Mouse (Mus musculus) 3T3-L1 (cell line): ENCODE data around the gene Kif3b.
A peak's percentile ranks its signal among the peaks of the same experiment; 100 is the strongest.
"Not testable (repeated sequence)": the region's sequence is repeated elsewhere in the genome, so short reads cannot be mapped to it uniquely, and the experiment has no call there.

Experiments
- DNase-seq: peaks from one replicate; pipeline ENCODE4 v3.0.0-alpha.2; 2015; ENCODE audit warnings: low read depth, low spot score

Kif3b gene

GRCm38 (mm10) chr2:153290938-153291928, at the start of gene Kif3b:
Gene Kif3b, plus strand, starts transcription at chr2:153291413.
- DNase-seq: peak; percentile 92

- DNase-seq: peak; percentile 53
These were observed 49.1 kb upstream of the Kif3b start for GRCm38 (mm10) chr2:153242156-153242555.

GRCm38 (mm10) chr2:153249751-153250150, 41.5 kb upstream of the Kif3b start:
- no peak for DNase-seq

GRCm38 (mm10) chr2:153256604-153257003, 34.6 kb upstream of the Kif3b start:
- DNase-seq: no peak

- no peak for DNase-seq
These were observed 32.0 kb upstream of the Kif3b start for GRCm38 (mm10) chr2:153259030-153259863.

- no peak for DNase-seq
These were observed 31.1 kb upstream of the Kif3b start for GRCm38 (mm10) chr2:153259864-153260674.

- DNase-seq: no peak
These were observed 28.2 kb upstream of the Kif3b start for GRCm38 (mm10) chr2:153263053-153263452.

- DNase-seq: no peak
These were observed 23.9 kb upstream of the Kif3b start for GRCm38 (mm10) chr2:153267331-153267730.

- DNase-seq: not testable (repeated sequence)
These were observed 20.8 kb upstream of the Kif3b start for GRCm38 (mm10) chr2:153270231-153270915.

GRCm38 (mm10) chr2:153274200-153274918, 16.9 kb upstream of the Kif3b start:
- DNase-seq: not testable (repeated sequence)

GRCm38 (mm10) chr2:153274919-153275247, 16.3 kb upstream of the Kif3b start:
- no peak for DNase-seq

- not testable (repeated sequence) for DNase-seq
These were observed 15.6 kb upstream of the Kif3b start for GRCm38 (mm10) chr2:153275577-153275976.

- DNase-seq: no peak
These were observed 14.8 kb upstream of the Kif3b start for GRCm38 (mm10) chr2:153276440-153276839.

GRCm38 (mm10) chr2:153276846-153277245, 14.4 kb upstream of the Kif3b start:
- DNase-seq: not testable (repeated sequence)

GRCm38 (mm10) chr2:153278357-153278756, 12.9 kb upstream of the Kif3b start:
- DNase-seq: no peak

GRCm38 (mm10) chr2:153283919-153284318, 7.3 kb upstream of the Kif3b start:
- DNase-seq: no peak

- no peak for DNase-seq
These were observed 4.7 kb upstream of the Kif3b start for GRCm38 (mm10) chr2:153286524-153286923.

GRCm38 (mm10) chr2:153287835-153288234, 3.4 kb upstream of the Kif3b start:
- peak; percentile 54 for DNase-seq

GRCm38 (mm10) chr2:153292305-153292861, 1.2 kb downstream of the Kif3b start:
- peak; percentile 57 for DNase-seq

- DNase-seq: no peak
These were observed 4.0 kb downstream of the Kif3b start for GRCm38 (mm10) chr2:153295196-153295595.
